Mouse (Mus musculus) testis, adult 2 months (tissue): Measurements from ENCODE around the gene Akr1cl.

ENCODE experiments used
- CTCF ChIP-seq: fragments of 200-500 bp; IDR thresholded peaks from 2 replicates; pipeline ENCODE4 v1.5.1; 2012; ENCODE audit warnings: low read depth, mild to moderate bottlenecking, inconsistent platforms, low read length, moderate library complexity; ENCODE audit not compliant: control insufficient read depth, insufficient read depth, insufficient replicate concordance
- POLR2A ChIP-seq: fragments of 200-500 bp; IDR thresholded peaks from 2 replicates; pipeline ENCODE4 v1.6.1; 2012; ENCODE audit warnings: low read depth, mild to moderate bottlenecking, inconsistent platforms, low read length, moderate library complexity; ENCODE audit not compliant: control insufficient read depth

GRCm38 (mm10) chr1:65046401-65047109, 14.0 kb upstream of the Akr1cl start:
- TF ChIP-seq POLR2A (no peak), CTCF (no peak)
